Mouse (Mus musculus) CH12.LX (cell line): ENCODE measurements at regions not wholly inside any gene's neighbourhood (a gene's known extent, or its start where the extent isn't known, plus 50 kb on each side); places are given as distances from the start of the nearest gene placed in this dataset.

Experiments used
- DNase-seq: peaks from one replicate; pipeline ENCODE4 v3.0.0-alpha.2; 2013; ENCODE audit errors: extremely low read depth
- H3K27ac ChIP-seq: 2 replicates; pipeline ENCODE4 v1.5.1; 2012; ENCODE audit warnings: low read depth, mild to moderate bottlenecking, control low read depth, moderate library complexity; ENCODE audit not compliant: insufficient read depth
- H3K27me3 ChIP-seq: replicated peaks from 2 replicates; pipeline ENCODE3; 2012; ENCODE audit warnings: inconsistent platforms
- H3K36me3 ChIP-seq, 2 experiments: replicated peaks in 1 of 2; 2 replicates each; pipeline versions ENCODE3 to v1.6.1; 2012; ENCODE audit warnings: inconsistent platforms in 1 of 2, low read length in 1 of 2, mild to moderate bottlenecking in 1 of 2, mixed read lengths in 1 of 2, moderate library complexity in 1 of 2; ENCODE audit not compliant: control insufficient read depth in 1 of 2, insufficient read depth in 1 of 2
- H3K4me1 ChIP-seq, 2 experiments: 2 replicates each; pipeline ENCODE4 v1.6.1; 2012; ENCODE audit warnings: inconsistent platforms in 1 of 2, moderate library complexity in 1 of 2; ENCODE audit not compliant: insufficient read depth in 2 of 2, control insufficient read depth in 1 of 2
- H3K4me2 ChIP-seq: 2 replicates; pipeline ENCODE4 v1.6.1; 2012; ENCODE audit warnings: low read depth, mild to moderate bottlenecking, control low read depth; ENCODE audit not compliant: poor library complexity, insufficient read depth, severe bottlenecking
- H3K4me3 ChIP-seq, 3 experiments: fragments of 150-350 bp in 1 of 3; sonication (generic) in 1 of 3; replicated peaks in 1 of 3; 2 replicates each; pipeline versions ENCODE3 to v1.5.1; 2011 to 2012; ENCODE audit warnings: low read depth in 2 of 3, low read length in 2 of 3, mild to moderate bottlenecking in 2 of 3, moderate library complexity in 2 of 3, control low read depth in 1 of 3, improper control_type of control experiment in 1 of 3, inconsistent platforms in 1 of 3, mixed read lengths in 1 of 3; ENCODE audit not compliant: poor library complexity in 1 of 3
- H3K79me2 ChIP-seq: replicated peaks from 2 replicates; pipeline ENCODE4 v1.6.1; 2012; ENCODE audit warnings: mild to moderate bottlenecking, moderate library complexity; ENCODE audit not compliant: control insufficient read depth, poor library complexity, insufficient read depth, severe bottlenecking; ENCODE audit errors: extremely low read depth
- H3K9ac ChIP-seq: 2 replicates; pipeline ENCODE4 v1.6.1; 2012; ENCODE audit warnings: low read depth, mild to moderate bottlenecking, control low read depth, moderate library complexity; ENCODE audit not compliant: insufficient read depth
- H3K9me3 ChIP-seq: replicated peaks from 2 replicates; pipeline ENCODE3; 2012; ENCODE audit warnings: low read length, inconsistent platforms, mixed read lengths
- BHLHE40 ChIP-seq: IDR thresholded peaks from 2 replicates; pipeline ENCODE4 v1.6.1; 2011; ENCODE audit warnings: mild to moderate bottlenecking, low read depth, low read length, improper control_type of control experiment
- CHD2 ChIP-seq: IDR thresholded peaks from 2 replicates; pipeline ENCODE4 v1.6.1; 2011; ENCODE audit warnings: low read length, improper control_type of control experiment
- CTCF ChIP-seq, 2 experiments: IDR thresholded peaks in 1 of 2; conservative IDR thresholded peaks in 1 of 2; 2 replicates each; pipeline ENCODE4 v1.5.1; 2011 to 2012; ENCODE audit warnings: low read depth in 2 of 2, low read length in 2 of 2, improper control_type of control experiment in 1 of 2, inconsistent platforms in 1 of 2, mild to moderate bottlenecking in 1 of 2, moderate library complexity in 1 of 2
- EP300 ChIP-seq: IDR thresholded peaks from 2 replicates; pipeline ENCODE4 v1.6.1; 2011; ENCODE audit warnings: low read length, improper control_type of control experiment
- GABPA ChIP-seq: IDR thresholded peaks from 2 replicates; pipeline ENCODE4 v1.6.1; 2012; ENCODE audit warnings: low read depth, low read length, improper control_type of control experiment, inconsistent platforms; ENCODE audit not compliant: insufficient replicate concordance
- IRF4 ChIP-seq: IDR thresholded peaks from 2 replicates; pipeline ENCODE4 v1.6.1; 2014; ENCODE audit warnings: low read depth, mild to moderate bottlenecking, inconsistent platforms, low read length, improper control_type of control experiment
- JUN ChIP-seq: IDR thresholded peaks from 2 replicates; pipeline ENCODE4 v1.6.1; 2011; ENCODE audit warnings: low read depth, mild to moderate bottlenecking, low read length, improper control_type of control experiment, moderate library complexity; ENCODE audit not compliant: insufficient read depth
- JUND ChIP-seq: conservative IDR thresholded peaks from 2 replicates; pipeline ENCODE4 v1.6.1; 2011; ENCODE audit warnings: low read depth, low read length, improper control_type of control experiment
- KAT2A ChIP-seq: IDR thresholded peaks from 2 replicates; pipeline ENCODE4 v1.6.1; 2012; ENCODE audit warnings: low read length, improper control_type of control experiment, inconsistent platforms; ENCODE audit not compliant: insufficient replicate concordance
- MAFK ChIP-seq: IDR thresholded peaks from 2 replicates; pipeline ENCODE4 v1.6.1; 2011; ENCODE audit warnings: low read length, improper control_type of control experiment; ENCODE audit not compliant: insufficient replicate concordance
- MAX ChIP-seq: IDR thresholded peaks from 2 replicates; pipeline ENCODE4 v1.6.1; 2011; ENCODE audit warnings: low read length, improper control_type of control experiment
- MAZ ChIP-seq: IDR thresholded peaks from 2 replicates; pipeline ENCODE4 v1.6.1; 2012; ENCODE audit warnings: low read depth, mild to moderate bottlenecking, inconsistent platforms, low read length, improper control_type of control experiment, moderate library complexity
- MEF2A ChIP-seq: IDR thresholded peaks from 2 replicates; pipeline ENCODE4 v1.6.1; 2014; ENCODE audit warnings: low read depth, mild to moderate bottlenecking, inconsistent platforms, low read length, improper control_type of control experiment, borderline replicate concordance
- MXI1 ChIP-seq: IDR thresholded peaks from 2 replicates; pipeline ENCODE4 v1.6.1; 2011; ENCODE audit warnings: mild to moderate bottlenecking, low read depth, low read length, improper control_type of control experiment
- MYC ChIP-seq: IDR thresholded peaks from 2 replicates; pipeline ENCODE4 v1.6.1; 2011; ENCODE audit warnings: low read depth, mild to moderate bottlenecking, improper control_type of control experiment, low read length
- NELFE ChIP-seq: IDR thresholded peaks from 2 replicates; pipeline ENCODE4 v1.6.1; 2011; ENCODE audit warnings: low read depth, low read length, improper control_type of control experiment
- PAX5 ChIP-seq: IDR thresholded peaks from 2 replicates; pipeline ENCODE4 v1.6.1; 2012; ENCODE audit warnings: low read length, inconsistent platforms, mixed read lengths
- POLR2AphosphoS2 ChIP-seq: IDR thresholded peaks from 2 replicates; pipeline ENCODE4 v1.6.1; 2011; ENCODE audit warnings: low read depth, low read length, improper control_type of control experiment
- SIN3A ChIP-seq: IDR thresholded peaks from 2 replicates; pipeline ENCODE4 v1.6.1; 2012; ENCODE audit warnings: low read length, improper control_type of control experiment, inconsistent platforms
- SMC3 ChIP-seq: IDR thresholded peaks from 2 replicates; pipeline ENCODE4 v1.6.1; 2011; ENCODE audit warnings: low read depth, low read length, improper control_type of control experiment
- TBP ChIP-seq: conservative IDR thresholded peaks from 2 replicates; pipeline ENCODE4 v1.6.1; 2011; ENCODE audit warnings: low read depth, low read length, improper control_type of control experiment
- UBTF ChIP-seq: IDR thresholded peaks from 2 replicates; pipeline ENCODE4 v1.6.1; 2012; ENCODE audit warnings: low read depth, mild to moderate bottlenecking, inconsistent platforms, low read length, improper control_type of control experiment, moderate library complexity
- USF1 ChIP-seq: IDR thresholded peaks from 2 replicates; pipeline ENCODE4 v1.6.1; 2014; ENCODE audit warnings: low read depth, mild to moderate bottlenecking, inconsistent platforms, low read length, improper control_type of control experiment
- ZC3H11A ChIP-seq: IDR thresholded peaks from 2 replicates; pipeline ENCODE4 v1.6.1; 2012; ENCODE audit warnings: low read depth, mild to moderate bottlenecking, inconsistent platforms, low read length, improper control_type of control experiment
- ZKSCAN1 ChIP-seq: IDR thresholded peaks from 2 replicates; pipeline ENCODE4 v1.6.1; 2012; ENCODE audit warnings: low read depth, inconsistent platforms, low read length, improper control_type of control experiment, borderline replicate concordance
- dilution Hi-C: fragments of 300-500 bp; cut with MboI; formaldehyde crosslinking; loops from 2 replicates; pipeline ENCODE4 v1.14.3; 2020; ENCODE audit warnings: low sequenced_read_pairs; ENCODE audit not compliant: extremely low pct_unique_long_range_greater_than_20kb, extremely low pct_ligation_motif_present
- in situ Hi-C: fragments of 300-500 bp; cut with MboI; formaldehyde crosslinking; loops from 3 replicates; pipeline ENCODE4 v1.14.3; 2019; ENCODE audit warnings: low sequenced_read_pairs, low pct_ligation_motif_present, low pct_unique_long_range_greater_than_20kb, mixed read lengths

- TF ChIP-seq NELFE (no peak), EP300 (no peak), MAZ (no peak), JUND (no peak), MYC (no peak), BHLHE40 (no peak), MXI1 (no peak), ZKSCAN1 (no peak), KAT2A (no peak), MAX (no peak), JUN (no peak), POLR2AphosphoS2 (no peak)
- Histone ChIP-seq H3K4me1 (no peaks in the 10 kb centered on the region), H3K27ac (no peak overlapping the region), H3K9me3 (no peaks in the 10 kb centered on the region), H3K4me2 (no peak overlapping the region), H3K9ac (no peak overlapping the region), H3K27me3 (no peaks in the 10 kb centered on the region), H3K36me3 (no peaks in the 10 kb centered on the region), H3K79me2 (no peaks in the 10 kb centered on the region), H3K4me3 (no peak overlapping the region)
- DNase-seq = no peak
- dilution Hi-C loops = no loop called here
- in situ Hi-C loops = no loop called here
Measured at GRCm38 (mm10) chr12:48086988-48087387, 1268.3 kb upstream of the Nova1 start.

DNA sequence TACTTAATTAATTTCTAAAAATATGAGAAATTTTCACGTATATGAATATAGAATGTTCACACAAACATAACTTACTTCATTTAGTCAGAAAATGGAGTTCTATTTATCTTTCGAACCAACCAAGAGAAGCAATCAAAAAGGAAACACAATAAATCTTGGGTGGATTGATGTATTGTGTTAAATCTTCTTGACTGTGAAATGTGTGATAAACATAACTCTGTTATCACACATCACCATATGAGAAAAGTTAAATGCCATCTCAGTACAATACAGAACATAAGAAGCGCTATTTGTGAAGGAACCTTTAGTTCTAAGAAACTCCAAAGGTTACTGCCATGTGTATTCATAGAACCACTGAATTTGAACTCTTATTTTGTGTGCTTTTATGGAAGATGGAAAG is 1264.6 kb upstream of the Nova1 start:
- Histone ChIP-seq H3K4me1 (no peaks in the 10 kb centered on the region), H3K9ac (no peak overlapping the region), H3K36me3 (no peaks in the 10 kb centered on the region), H3K27me3 (no peaks in the 10 kb centered on the region), H3K9me3 (no peaks in the 10 kb centered on the region), H3K79me2 (no peaks in the 10 kb centered on the region), H3K4me3 (no peak overlapping the region), H3K27ac (no peak overlapping the region), H3K4me2 (no peak overlapping the region)
- TF ChIP-seq SIN3A (no peak), USF1 (no peak), SMC3 (no peak), BHLHE40 (no peak), MYC (no peak), UBTF (no peak), IRF4 (no peak), JUND (no peak), POLR2AphosphoS2 (no peak), ZC3H11A (no peak), CTCF (conservative IDR thresholded peaks at IDR 0.05 in 1 of 2, IDR thresholded peaks at IDR 0.05 in 1 of 2; ENCODE audit: low read depth in 2 of 2, low read length in 2 of 2) (no peak), JUN (no peak), GABPA (no peak), TBP (no peak), ZKSCAN1 (no peak), CHD2 (no peak), EP300 (no peak), MAFK (no peak), PAX5 (no peak), MEF2A (no peak)
- in situ Hi-C loops (no loop called here), dilution Hi-C loops (no loop called here)
- no peak for DNase-seq
